Mouse (Mus musculus) ovary, adult 18-20 months (tissue): ENCODE data around the gene Relt.
"Not testable (repeated sequence)": the region's sequence is repeated elsewhere in the genome, so short reads cannot be mapped to it uniquely, and the experiment has no call there.

Experiments used
- DNase-seq: peaks from one replicate; pipeline ENCODE4 v3.0.0; 2022; ENCODE audit warnings: low spot score, mixed read lengths

Gene Relt

GRCm38 (mm10) chr7:100875822-100876221 lies 12.6 kb upstream of the Relt start:
- DNase-seq: no peak

GRCm38 (mm10) chr7:100873197-100873596 lies 10.0 kb upstream of the Relt start:
- no peak for DNase-seq

GRCm38 (mm10) chr7:100871892-100872291 lies 8.6 kb upstream of the Relt start:
- DNase-seq: peak; percentile 43

DNA sequence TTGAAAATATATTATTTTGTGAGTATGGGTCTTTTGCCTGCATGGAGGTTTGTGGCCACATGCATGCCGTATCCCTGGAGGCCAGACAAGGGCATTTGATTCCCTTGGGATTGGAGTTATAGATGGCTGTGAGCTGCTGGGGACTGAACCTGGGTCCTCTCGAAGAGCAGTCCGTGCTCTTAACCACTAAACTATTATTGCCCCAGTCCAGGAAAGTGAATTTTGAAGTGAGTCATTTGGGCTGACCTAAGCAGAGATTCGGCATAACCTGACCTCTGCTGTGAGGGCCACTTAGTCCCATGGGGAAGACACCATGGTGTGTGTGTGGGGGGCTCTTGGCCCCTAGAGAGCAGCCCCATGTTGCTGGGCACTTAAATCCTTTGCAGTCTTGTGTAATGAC lies 8.1 kb upstream of the Relt start:
- DNase-seq: no peak

DNA sequence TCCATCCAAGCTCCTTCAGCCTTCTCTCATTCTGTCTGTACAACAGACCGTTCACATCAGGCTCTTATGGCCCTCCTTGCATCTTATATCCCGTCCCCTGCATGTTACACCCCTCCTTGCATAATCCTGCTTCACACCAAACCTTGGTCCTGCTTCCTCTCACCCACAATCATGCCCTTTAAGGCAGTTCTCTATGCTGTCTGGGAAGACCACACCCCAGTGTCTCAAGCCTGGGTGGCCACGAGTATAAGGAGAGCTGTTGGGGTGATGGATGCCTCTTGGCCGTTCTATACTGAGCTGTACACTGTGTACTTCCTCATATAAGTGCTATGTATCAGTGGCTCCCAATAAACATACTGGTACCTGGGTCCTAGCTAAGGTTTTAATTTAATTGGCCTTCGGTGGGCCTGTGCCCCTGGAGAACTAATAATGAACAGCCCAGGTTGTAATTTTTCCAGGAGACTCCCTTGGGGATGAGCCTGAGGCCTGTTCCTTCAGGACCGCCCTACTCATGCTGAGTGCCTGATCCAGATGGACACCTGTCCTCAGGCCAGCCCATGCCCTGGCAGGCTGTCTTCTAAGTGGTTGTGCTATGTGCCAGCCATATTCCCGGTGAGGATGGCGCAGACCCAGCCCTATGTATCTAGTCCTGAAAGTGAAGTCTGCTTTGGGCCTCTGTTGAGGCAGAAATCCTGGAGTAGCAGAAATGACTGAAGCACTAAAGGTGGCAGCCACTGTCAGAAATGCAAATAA lies 6.8 kb upstream of the Relt start:
- no peak for DNase-seq

DNA sequence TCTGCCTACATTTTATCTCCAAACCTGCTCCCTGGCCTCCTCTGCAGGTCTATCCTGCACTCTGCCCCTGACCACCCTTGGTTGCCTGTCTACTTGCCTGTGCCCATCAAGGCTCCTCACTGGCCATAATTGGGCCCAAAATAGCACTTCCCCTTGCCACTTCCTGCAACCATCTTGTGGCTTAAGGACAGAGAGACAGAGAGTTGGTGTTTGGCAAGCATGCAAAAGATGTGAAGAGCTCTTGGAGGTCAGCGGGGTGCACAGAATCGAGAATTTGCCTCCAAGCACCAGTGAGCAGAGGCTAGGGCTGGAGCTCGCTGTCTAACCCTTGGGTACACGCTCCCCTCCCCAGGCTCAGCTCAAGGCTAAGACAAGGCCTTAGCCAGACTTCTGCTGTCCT lies 5.3 kb upstream of the Relt start:
- DNase-seq: no peak

- DNase-seq: no peak
These were observed 4.3 kb upstream of the Relt start for GRCm38 (mm10) chr7:100867561-100867960.

GRCm38 (mm10) chr7:100866675-100867074 lies 3.4 kb upstream of the Relt start:
- DNase-seq: no peak

DNA sequence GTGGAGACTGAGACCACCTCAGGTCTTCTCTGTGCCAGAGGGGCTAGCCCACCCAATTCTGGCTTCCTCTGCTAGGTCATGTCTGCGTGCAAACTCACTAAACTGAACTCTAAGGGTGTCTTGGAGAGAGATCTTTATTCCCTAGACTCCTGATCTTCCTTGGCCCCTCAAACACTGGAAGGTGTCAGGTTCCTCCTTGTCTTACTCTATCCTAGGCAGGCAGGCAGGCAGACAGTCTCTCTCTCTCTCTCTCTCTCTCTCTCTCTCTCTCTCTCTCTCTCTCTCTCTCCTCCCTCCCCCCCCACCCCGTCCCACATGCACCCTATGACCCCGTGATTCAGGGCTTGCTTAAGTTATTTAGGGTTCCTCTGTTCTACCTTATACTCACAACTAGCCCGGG lies 893 bp downstream of the Relt start:
- no peak for DNase-seq

DNA sequence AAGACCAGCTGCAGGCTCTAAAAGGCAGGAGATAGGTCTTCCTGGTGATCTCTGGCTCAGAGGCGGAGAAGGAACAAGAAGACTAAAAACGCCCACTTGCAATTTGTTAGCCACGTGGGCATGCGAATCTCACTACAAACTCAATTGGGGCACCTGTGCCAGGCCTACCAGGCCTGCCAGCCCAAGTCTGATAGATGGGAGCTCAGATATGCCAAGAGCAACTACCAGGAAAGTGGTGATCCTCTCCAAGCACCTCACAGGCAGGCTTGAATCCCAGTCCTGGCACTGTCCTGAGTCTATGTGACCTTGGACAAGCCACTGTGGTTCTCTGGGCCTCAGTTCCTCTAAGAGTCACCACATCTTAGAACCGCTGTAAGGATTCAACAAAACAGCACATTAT lies 2.0 kb downstream of the Relt start:
- no peak for DNase-seq

- DNase-seq: no peak
These were observed 2.8 kb downstream of the Relt start for GRCm38 (mm10) chr7:100860450-100860849.

GRCm38 (mm10) chr7:100855795-100856573 lies 7.3 kb downstream of the Relt start:
- DNase-seq: no peak

GRCm38 (mm10) chr7:100855300-100855699 lies 7.9 kb downstream of the Relt start:
- no peak for DNase-seq

DNA sequence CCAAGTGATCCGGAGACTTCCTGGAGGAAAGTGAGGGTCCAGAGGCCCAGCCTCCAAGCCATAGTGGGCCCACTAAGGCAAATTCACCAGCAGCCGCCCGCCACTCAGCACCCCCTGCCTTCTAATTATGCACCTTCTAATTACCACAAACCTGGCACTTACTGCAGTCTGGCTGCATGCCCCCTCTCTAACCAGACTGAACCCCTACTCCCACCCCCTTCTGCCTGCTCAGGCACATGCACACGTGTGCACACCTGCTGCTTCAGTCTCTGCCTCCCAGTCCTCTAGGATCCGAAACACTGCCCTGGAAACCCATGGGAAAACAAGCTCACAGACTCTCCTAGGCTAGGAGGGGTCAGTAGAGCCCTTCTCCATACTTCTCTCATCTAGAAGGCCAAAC lies 8.4 kb downstream of the Relt start:
- no peak for DNase-seq

GRCm38 (mm10) chr7:100854137-100854814 lies 9.0 kb downstream of the Relt start:
- DNase-seq: no peak

DNA sequence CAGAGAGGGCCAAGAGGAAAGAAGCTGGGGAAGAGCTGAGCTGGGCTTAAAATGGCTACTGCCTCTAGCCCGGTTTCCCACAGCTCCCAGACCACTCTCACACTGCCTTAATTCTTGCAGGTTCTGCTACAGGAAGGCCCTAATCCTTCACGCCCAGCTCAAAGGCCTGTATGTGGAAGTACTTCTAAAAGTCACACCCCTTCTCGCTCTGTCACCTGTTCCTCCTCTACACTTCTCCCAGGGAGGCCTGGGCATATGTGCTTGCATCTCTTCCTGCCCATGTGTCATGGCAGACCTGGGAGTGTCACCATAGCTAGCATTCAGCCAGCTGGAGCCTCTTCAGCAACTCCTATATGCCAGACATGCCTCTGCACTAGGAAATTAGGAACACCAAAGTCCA lies 9.8 kb downstream of the Relt start:
- DNase-seq: no peak

- no peak for DNase-seq
These were observed 11.5 kb downstream of the Relt start for GRCm38 (mm10) chr7:100851481-100852356.

DNA sequence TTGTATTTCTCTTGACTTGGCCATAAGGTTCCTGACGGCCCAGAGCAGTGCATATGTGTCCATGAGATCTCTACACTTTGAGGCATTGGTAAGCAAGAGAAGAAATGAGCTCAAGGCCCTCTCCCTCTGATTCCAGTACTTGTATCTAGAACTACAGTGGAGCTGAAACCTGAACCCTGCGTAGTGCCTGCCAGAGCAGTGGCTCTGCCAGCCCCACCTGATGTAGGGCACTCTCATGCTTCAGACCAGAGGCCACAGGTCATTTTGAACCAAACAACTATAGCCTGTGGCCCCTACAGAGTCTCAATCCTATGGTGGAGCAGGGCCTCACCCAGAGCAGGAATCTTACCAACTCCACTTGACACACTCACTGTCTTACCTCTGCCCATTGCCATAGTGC lies 13.7 kb downstream of the Relt start:
- no peak for DNase-seq

- no peak for DNase-seq
These were observed 14.5 kb downstream of the Relt start for GRCm38 (mm10) chr7:100848744-100849143.

DNA sequence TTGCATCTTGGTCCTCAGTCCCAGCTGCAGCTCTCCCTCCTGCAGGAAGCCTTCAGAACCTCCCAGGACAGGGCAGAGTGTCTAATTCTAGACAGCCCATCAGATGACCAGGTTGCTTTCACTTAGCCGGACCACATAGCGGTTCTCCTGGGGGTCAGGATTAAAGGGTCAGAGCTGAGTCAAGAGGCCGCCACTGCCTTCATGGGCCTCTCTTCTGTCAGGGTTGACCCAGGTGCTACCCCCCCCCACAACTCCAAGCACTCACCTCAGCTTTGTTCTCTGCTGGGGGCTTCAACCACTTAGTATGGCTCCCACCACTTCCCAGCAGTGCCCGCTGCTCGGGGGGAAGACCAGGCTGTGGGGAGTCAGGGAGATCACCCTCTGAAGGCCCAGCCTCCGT lies 16.1 kb downstream of the Relt start:
- DNase-seq: no peak

DNA sequence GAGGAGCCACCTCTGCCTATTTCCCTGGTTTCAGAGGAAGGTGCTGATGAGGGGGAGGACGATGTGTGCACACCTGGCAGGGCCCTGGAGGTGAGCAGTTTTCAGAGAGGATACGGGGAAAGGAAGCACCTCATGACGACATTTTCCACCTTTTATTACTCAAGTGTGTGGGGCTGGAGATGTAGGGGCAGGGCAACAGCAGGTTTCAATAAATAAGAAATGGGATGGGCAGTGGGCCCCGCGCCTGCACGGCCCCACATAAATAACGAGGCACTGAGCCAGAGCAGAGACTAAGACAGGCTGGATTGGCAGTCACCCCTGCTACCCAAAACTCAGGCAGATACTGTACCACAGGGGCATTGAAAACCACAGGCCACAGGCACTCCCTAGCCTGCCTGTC lies 17.2 kb downstream of the Relt start:
- DNase-seq: not testable (repeated sequence)

DNA sequence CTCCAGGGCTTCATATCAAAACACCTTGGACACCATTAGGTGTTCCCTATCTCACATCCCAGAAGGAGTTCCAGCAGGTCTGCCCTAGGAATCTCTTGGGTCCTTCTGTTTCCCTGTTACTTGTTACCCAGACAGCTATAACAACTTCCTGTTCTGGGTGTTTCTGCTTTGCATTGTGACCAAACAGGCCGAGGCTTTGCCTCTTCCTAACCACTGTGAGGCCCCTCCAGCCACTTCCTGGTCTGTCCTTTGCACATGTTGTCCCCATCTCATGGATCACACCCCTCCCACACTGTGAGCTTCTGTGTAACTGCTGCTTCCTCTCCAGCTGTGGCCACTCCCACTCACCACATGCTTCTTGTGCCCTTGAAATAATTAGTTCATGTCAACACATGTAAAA lies 17.8 kb downstream of the Relt start:
- no peak for DNase-seq
